Mouse (Mus musculus) adrenal gland, postnatal 4 days (tissue): ENCODE results near the gene Dab1. TPM values are rescaled to one million over a fixed set of nuclear protein-coding genes. Genes with fewer than 3 reads are reported as not detected.

Experiments
- DNase-seq, 2 experiments: peaks; one replicate each; pipeline ENCODE4 v3.0.0; 2021 to 2022; ENCODE audit warnings: low spot score in 2 of 2, mixed read lengths in 2 of 2
- total RNA-seq, 2 experiments: library from RNA; stranded (reverse); gene quantifications; 2 replicates each; pipeline ENCODE4 v1.2.3; 2021

Gene Dab1
- total RNA-seq, 2 experiments from 2014 or later: 2.1 to 4.3 TPM

DNA sequence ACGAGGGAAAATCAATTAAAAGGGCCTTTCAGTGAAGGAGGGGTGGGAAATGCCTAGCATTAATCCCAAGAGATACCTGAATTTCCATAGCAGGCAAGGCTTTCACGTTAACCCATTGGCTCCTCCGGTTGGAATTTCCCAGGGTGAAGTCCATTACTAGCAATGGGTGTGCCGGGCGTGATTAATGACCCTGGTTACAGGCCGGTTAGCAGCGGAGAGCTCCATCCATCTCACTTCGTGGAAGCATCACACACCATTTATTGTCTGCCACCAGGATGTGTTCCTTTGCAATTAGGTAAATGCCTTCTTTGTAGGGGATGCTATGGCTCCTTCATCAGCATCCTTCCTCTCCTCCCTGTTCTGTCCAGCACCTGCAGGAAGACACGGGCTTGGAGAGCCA lies 350.7 kb downstream of the Dab1 start:
- DNase-seq: no peak

DNA sequence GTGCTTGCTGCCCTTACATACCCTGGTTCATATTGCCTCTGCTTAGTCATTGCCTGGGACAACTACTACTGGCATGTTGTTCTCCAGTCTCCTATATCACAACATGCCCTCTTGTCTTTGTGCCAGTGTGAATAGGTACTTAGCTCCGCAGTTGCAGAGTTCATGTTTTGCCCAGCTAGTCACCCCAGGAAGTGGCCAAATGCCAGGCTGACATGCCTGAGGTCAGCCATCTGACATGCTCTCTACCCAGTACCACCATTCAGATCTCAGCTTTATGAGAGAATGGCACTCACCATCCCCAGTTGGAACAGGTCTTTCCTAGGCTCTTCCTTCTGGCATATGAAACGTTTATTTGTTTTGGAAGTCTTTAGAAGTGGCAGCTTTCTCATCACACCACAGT lies 355.4 kb downstream of the Dab1 start:
- DNase-seq: no peak

DNA sequence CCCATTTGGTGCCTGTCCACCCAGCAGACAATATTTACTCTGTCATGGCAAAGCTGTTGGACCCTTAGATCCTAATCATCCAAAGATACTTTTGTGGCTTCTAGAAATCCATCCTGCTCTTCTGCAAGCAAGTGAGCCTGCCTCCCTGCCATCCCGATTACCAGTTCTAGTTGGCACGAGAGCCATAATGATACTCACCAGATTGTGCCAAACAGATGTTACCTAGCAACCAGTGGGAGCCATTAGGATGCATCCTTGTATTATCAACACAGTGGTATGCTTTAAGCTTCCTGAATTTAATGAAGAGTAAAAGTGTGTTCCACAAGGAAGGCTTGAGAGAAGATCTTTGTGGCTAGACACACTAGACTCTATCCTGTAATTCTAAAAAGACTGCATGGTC lies 355.8 kb downstream of the Dab1 start:
- DNase-seq: no peak

DNA sequence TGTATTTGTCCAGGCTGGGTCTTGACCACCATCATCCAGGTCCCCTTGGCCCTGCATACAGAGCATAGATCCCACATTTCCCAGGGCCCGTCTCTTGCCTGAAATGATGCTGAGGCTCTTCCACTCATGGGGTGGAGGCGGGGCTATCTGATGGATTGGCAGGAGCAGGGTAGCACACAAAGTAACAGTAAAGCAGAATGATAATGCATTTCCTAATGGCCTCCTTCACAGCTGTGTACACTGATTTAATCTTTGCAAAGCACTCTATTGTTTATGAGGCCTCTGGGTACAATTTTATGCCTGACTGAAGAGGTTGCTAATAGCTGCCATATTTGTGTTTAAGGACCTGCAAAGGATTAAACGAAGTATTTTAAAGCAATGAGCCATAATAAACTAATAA lies 374.7 kb downstream of the Dab1 start:
- DNase-seq: no peak

DNA sequence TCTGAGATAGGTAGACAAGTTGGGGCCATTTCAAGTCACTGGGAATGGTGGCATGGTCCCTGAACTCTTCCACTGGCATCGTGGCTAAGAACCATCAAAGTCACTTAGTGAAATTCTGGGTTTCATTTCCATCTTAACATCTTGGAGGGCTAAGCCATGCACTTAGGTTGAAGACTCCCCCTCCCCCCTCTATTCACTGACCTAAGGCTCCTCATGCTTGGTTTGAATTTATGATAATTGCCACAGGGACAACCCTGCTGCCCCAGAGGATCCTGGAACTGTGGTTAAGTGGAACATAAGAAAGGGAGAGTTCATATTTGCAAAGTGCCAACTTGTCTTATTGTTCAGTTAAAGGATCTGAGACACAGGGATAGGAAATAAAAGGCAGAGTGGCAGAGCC lies 375.2 kb downstream of the Dab1 start:
- no peak for DNase-seq

DNA sequence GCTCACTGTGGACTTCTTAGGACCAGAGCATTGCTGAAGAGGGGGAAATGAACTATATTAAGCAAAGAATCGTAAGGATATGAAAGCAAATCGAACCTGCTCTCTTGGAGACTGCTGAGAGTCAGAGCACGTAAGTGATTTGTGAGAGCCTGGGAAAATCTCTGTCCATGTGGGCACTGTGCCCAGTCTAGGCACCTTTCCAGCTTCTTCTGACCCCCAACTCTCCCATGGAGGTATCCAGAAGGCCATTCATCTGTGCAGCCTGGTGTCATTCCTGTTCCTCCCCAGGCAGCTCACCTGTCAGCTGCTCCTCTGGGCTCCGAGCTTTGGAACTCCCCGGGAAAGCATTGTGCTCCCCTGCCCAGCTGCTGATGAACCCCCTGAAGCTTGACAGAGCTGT lies 389.2 kb downstream of the Dab1 start:
- no peak for DNase-seq

DNA sequence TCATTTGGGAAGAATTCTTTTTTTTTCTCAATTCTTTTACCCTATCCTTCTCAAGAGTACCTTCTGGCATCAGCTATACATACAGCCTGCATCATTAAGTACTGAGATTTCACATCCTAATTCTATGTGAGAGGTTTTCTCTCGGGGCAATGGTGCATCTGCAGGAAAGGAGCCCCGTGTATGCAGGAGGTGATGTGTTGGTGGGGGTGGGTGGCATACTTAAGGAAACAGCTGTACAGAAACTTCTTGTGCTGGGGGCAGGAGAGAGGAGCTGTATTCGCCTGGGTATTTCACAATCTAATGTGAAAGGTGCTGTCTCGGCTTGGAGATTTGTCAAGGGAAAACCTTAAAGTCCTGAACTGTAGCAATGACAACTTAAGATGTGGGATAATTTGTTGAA lies 392.5 kb downstream of the Dab1 start:
- DNase-seq: no peak

DNA sequence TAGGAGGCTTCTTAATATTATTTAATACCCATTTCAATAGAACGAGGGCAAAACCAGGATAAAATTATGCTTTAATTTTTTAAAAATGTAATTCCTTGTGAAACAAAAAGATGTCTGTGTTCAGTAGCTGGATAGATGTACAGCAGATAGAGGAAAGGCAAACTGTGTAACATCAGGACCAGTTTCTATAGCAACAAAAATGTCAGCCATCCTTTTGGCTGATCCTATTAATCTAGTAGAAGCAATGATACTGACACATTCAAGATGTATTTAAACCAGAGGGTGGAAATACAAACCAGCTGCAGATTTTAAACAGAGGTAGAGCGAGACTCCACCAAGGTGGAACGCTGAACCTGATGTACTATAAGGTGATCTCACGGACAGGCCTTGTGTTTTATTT lies 393.0 kb downstream of the Dab1 start:
- no peak for DNase-seq

DNA sequence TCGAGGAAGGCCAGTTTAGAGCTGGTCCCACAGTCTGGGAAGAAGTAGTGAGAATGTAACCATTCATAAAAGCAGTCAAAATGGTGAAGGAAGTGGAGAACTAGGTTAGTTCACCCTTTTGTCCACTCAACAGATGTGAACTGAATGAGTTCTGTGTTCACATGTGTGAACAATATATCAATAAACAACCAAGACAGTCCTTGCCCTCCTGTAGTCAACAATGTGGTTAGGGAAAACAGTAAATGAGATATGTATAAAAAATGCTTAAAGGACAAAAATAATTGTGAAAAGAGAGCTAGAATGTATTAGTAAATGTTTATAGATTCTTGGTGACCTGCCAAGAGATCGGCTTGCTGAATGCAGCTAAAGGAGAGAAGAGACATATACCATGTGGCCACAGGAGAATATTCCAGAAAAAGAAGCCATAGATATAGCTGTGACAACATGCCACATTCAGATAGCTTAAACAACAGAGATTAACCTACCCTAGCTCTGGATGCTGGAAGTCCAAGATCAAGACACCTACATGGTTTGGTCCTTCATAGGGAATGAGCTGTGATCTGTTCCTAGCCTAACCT lies 406.0 kb downstream of the Dab1 start:
- DNase-seq: no peak

DNA sequence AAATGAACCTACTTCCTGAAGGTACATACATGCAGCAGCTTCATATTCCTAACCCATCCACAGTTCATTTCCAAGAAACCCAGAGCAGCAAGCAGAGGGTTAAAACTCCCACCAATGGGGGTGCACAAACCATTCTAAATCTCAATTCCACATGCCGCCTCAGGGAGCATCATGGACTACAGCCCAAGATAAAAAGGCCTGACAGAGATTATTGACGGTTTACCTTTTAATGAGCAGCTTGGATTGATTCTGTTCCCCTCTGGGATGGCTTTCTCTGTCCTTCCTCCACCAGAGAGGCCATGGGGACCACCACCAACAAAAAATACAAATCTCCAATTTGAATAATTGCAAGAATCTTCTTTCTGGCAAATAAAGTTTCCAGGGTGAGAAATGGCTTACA lies 407.7 kb downstream of the Dab1 start:
- no peak for DNase-seq

DNA sequence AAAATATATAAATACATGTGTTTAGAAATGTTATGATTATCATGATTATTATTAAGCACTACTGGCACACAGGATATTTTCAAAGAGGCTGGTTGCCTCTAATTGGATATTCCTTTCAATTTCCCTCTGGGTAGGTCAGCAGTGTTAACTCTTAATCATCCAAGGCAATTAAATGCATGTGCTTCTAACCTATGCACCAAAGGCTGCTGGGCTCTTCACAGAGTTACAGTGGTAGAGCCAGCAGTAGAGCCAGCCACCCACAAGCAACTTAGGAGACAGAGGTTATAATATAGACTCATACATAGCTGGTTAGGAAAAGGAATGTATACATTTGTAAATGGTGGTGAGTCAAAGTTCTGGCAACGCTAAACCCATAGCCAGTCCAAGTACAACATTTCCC lies 408.1 kb downstream of the Dab1 start:
- no peak for DNase-seq

DNA sequence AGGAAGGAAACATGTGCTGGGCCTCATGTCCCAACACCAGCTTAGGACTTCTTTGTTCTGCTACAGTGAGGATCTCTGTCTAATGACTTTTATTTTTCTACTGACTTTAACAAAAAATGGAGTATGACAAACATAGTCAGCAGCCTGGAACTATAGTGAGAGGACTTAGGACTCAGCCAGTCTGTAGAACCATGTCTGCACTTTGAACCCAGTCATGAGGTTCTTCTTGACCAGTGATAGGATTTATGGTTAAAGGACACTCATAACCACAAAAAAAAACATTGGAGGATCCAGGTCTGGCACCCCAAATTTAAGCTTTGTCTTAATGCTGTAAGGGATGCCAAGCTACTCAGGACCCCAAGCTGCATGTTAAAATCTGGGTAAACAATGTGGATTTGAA lies 416.9 kb downstream of the Dab1 start:
- no peak for DNase-seq

DNA sequence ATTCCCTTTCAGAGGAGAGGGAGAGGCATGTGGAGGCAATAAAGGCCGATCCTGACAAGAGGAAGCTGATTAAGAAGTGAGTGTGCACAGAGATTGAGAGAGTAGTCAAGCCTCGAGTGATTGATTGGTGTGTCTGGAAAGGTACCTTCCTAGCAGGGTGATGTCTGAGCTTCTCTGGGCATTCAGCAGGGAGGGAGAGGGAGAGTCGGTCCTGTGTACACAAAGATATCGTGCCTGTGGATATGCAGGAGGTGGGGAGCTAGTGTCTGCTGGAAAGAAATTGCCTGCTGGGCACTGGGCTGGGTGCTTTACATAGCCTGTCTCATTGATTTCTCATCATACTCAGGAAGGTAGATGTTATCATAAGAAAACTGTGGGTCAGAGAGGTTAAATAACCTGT lies 420.4 kb downstream of the Dab1 start:
- no peak for DNase-seq

DNA sequence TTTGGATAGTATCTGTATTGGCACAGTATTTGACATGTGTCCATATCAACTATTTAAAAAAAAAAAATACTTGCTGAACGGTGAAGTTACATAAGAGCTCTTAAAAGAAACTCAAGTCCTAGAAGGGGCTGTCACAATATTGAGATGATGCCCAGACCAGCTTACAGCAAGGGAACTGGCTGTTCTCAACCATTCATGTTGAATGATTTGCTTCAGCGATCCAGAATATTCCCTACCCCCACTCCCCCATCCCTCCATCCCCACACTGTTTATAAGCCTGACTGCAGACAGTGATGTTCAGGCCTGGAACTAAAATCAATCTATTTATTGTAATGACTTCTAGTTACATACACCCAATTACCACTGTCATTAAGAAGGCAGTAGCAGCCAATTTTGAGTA lies 424.3 kb downstream of the Dab1 start:
- DNase-seq: no peak

DNA sequence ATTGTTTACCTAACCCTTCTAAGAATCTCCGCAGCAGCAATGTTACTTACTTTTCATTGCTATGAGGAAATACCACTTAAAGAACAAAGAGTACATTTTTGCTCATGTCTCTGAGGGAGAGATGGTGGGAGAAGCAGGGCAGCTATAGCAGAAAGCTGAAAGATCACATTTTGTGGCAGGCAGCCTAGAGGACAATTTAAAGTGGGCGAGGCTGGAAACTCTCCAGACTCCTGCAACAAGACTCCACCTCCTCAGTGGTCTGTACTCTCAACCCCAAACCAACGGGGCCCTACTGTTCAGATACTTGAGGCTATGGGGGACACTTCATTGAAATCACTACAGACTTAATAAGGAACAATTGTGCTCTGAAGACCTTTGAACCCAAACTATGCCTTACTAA lies 425.5 kb downstream of the Dab1 start:
- DNase-seq: no peak

DNA sequence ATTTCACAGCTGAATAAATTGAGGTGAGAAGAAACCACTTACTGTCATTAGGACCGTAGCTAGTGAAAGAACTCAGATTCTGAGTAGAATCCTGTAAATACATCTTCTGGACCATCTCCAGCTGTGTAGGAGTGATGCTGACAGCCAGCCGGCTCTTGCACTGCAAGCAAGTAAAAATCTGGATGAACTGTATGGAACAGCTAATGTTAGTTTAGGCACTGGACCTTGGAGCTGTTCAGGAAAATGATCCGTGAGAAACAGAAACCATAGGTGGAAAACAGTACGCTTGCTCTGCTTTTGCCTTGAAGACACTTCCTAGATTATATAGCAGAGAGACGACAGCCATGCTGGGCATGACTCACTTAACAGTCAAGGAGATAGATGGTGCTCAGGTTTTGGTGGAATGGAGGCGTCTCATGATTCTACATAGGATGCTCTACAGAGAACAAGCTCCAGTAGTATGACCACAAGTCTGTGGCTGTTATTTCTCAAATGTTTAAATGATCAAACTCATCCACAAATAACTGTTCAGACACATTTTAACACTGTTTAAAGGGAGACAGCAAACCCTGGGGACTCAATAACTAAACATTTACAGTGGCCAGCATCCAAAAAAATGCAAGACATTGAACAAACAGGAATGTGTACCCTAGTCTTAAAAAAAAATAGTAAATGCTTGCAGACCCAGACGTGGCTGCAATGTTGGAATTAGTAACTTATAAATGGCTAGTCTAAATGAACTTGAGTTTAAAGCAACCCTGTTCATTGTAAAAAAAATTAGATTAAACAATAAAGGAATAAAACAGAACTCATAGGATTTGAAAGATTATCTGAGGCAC lies 429.0 kb downstream of the Dab1 start:
- DNase-seq: no peak

DNA sequence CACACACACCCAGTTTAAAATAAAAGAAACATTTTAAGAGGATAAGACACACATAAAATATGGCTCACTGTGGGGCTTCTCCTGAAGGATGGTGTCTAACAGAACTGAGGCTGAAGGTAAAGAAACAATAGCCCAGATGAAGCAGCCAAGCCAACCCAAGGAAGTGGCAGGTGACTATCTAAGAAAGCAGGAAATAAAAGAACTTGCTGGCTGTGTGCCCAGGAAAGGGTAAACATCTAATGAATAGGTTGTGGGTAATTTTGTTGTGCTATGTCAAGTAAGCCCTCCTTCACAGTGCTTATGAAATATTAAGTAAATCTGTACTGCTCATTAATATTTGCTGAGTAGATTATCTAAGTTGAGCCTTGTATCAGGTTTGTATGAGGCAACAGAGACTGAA lies 438.0 kb downstream of the Dab1 start:
- no peak for DNase-seq

DNA sequence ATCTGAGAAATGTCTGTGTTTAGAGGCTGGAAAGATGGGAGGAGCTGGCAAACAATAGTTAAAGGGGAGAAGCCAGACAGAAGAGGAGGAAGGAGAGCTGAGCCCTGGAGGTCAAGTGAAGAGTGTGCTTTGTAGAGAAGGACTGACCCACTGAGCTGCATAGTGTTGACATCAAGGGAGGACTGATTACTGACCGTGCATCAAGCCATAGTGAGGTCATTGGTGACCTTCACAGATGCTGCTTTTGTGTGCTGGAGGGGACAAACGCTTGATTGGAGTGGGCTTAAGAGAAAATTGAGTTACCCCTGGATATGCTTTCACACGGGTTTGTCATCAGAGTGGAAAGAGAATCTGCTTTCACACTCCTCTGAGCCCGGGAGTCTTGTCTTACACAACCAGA lies 440.4 kb downstream of the Dab1 start:
- DNase-seq: no peak

DNA sequence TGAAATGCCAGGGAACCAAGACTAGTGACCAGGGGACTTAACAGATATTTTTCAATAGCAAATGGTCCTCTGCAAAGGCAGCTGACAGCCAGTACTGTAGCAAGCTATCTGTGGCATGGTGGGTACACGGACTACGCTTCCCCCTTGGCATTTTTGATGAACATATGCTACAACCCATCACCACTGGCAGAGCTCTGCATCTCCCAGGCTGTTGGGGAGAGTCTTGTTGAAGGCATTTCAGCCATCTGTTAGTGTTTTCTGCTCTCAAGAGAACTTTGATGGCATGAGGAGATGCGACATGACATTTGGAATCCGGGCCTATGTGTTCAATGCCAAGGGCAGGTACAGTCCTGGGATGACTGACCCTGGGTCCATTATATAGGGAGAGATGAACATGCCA lies 443.2 kb downstream of the Dab1 start:
- no peak for DNase-seq

DNA sequence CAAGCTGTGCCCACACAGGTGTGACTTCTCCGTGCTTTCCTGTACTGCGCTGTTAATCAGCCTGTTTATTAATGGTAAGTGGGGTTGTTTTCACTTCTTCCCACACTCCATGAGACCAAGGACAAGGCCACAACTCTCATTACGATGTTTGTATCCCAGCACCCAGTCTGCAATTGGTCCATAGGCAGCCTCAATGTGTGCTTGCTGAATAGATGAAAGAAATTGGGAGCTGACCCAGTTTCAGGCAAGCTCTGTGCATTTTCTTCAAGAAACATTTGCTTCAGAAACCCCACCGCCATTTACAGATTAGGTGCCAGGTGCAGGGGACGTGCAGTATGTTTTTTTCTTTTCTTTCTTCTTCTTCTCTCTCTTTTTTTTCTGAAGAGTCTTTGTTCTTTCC lies 447.7 kb downstream of the Dab1 start:
- no peak for DNase-seq

DNA sequence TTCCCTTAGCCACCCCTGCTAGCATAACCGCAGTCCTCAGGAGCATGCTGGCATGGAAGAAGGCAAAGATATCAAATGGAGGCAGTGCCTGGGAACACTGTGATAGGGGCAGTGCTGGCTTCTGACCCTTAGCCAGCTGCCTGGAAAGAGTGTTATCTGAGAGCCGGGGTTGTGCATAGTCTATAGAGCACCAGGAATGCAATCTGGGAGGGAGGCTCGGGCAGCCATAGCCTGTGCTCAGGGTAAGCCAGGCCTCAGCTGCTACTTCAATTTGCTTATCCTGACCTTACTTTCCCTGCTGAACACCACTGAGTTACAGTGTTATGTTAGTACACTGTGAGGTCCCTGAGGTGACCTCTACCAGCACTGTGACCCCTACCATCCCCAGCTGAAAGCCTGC lies 448.6 kb downstream of the Dab1 start:
- no peak for DNase-seq

DNA sequence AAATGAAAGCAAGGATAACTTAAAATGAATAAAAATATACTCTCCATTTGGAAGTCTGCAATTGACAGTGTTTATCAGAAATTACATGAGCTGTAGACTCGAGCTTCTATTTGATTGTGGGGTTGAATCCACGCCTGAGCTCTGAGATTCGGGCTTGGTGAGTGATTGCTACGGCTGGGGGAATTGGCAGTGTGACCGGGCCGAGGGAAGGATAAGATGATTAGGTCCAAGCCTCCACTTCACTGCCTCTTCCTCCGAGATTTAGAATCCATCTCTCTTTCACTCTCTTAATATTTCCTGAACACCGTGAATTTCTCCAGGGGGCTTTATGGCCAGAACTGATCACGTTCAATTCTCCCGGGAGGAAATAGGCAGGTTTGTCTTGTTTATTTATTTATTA lies 452.1 kb downstream of the Dab1 start:
- no peak for DNase-seq

DNA sequence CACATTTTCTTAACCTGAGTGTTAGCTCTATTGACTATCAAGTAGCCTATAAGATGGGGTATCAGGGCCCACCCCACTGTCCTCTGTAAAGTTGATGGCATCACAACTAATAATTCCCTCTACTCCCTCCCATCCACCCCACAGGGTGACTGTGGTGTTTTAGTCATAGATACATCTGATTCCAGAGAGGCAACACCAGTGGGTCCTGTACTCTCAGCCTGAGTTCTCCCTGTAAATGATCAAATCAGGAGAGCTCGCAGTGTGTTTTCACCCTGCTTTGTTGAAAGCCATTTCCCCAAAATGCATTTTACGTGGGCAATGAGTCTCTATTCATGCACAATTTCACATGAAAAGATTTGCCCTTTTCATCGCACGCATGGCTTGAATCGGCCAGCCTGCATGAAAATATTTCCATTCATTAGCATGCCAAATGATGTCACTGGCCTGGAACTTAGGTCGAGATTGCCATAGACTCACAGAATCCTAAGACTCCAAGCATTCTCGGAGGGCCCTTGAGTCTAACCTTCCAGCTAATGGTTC lies 454.8 kb downstream of the Dab1 start:
- DNase-seq: no peak
